Mouse (Mus musculus) heart, postnatal 0 days (tissue): ENCODE data around the gene Dtnbp1.

Experiments used
- CTCF ChIP-seq: IDR thresholded peaks from 2 replicates; pipeline ENCODE4 v1.5.1; 2016; ENCODE audit warnings: antibody characterized with exemption, control low read depth, low read depth
- EP300 ChIP-seq: IDR thresholded peaks from 2 replicates; pipeline ENCODE4 v1.6.1; 2016; ENCODE audit warnings: antibody characterized with exemption, low read depth

GRCm38 (mm10) chr13:44921721-44922120, 80.2 kb downstream of the Dtnbp1 start:
- TF ChIP-seq CTCF: no peak
- no peak for TF ChIP-seq EP300
